Mouse (Mus musculus) G1E (cell line): ENCODE data around the gene Apbb1.

ENCODE experiments used
- CTCF ChIP-seq: IDR thresholded peaks from 2 replicates; pipeline ENCODE4 v1.5.1; 2012; ENCODE audit warnings: low read depth, low read length, inconsistent platforms, mixed read lengths
- GATA2 ChIP-seq: IDR thresholded peaks from 2 replicates; pipeline ENCODE4 v1.6.1; 2012; ENCODE audit warnings: low read depth, low read length, inconsistent platforms, borderline replicate concordance
- POLR2AphosphoS5 ChIP-seq: IDR thresholded peaks from 2 replicates; pipeline ENCODE4 v1.6.1; 2012; ENCODE audit warnings: low read depth, low read length, inconsistent platforms; ENCODE audit not compliant: insufficient replicate concordance
- TAL1 ChIP-seq: conservative IDR thresholded peaks from 2 replicates; pipeline ENCODE4 v1.6.1; 2012; ENCODE audit warnings: low read depth, low read length, inconsistent platforms, mixed read lengths

DNA sequence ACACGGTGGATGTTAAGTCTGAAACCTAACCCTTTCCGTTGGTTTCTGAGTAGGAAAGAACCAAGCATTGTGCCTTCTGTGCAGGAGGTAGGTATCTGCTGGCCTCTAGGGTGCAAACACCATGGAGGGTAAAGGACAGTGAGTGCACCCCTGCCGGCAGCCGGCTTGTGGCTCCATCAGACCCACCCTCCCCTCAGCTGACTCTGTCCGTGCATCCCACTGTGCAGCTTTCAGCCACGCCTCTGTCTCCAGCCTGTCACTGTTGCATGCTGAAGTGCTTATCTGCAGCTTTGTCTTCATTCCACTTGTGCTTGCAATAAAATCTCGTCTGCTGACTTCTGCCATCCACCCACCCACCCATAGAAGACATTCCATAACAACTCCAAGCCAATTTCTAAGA, 8.6 kb upstream of the Apbb1 start:
- no peak for TF ChIP-seq CTCF
- no peak for TF ChIP-seq GATA2
- TF ChIP-seq POLR2AphosphoS5, result no peak
- no peak for TF ChIP-seq TAL1
